Mouse (Mus musculus) gastrocnemius, adult 2 months (tissue): Measurements from ENCODE around the gene Tmem91. TPM values are rescaled to one million over a fixed set of nuclear protein-coding genes. Genes with fewer than 3 reads are reported as not detected.

ENCODE experiments used
- DNase-seq: peaks from one replicate; pipeline ENCODE4 v3.0.0; 2022
- H3K27ac ChIP-seq: fragments of 200-600 bp; 2 replicates; pipeline ENCODE4 v1.8.1; 2022; ENCODE audit warnings: mild to moderate bottlenecking
- H3K4me3 ChIP-seq: fragments of 200-600 bp; 2 replicates; pipeline ENCODE4 v1.8.1; 2022; ENCODE audit warnings: mild to moderate bottlenecking, moderate library complexity
- CTCF ChIP-seq: fragments of 200-600 bp; IDR thresholded peaks from 2 replicates; pipeline ENCODE4 v1.8.1; 2022; ENCODE audit warnings: antibody characterized with exemption, mild to moderate bottlenecking, moderate library complexity
- intact Hi-C: fragments of 180-260 bp; cut with DNase I; formaldehyde crosslinking; loops from one replicate; pipeline ENCODE4 v1.15.1; 2025
- total RNA-seq, 2 experiments: library from RNA; stranded (reverse); gene quantifications; 2 replicates each; pipeline ENCODE4 v1.2.3; 2021

Tmem91 gene
- total RNA-seq, 2 experiments from 2014 or later, result not detected

- peak; percentile 85 for DNase-seq
- intact Hi-C loops, result no loop called here
- Histone ChIP-seq H3K4me3 (peak overlapping the region; percentile 26; the same call in 1 of the 2 replicates), H3K27ac (no peak overlapping the region)
- TF ChIP-seq CTCF, result no peak
These were observed 1.3 kb upstream of the Tmem91 start for GRCm38 (mm10) chr7:25676085-25676781.

- H3K4me3 ChIP-seq, result no peak overlapping the region
These were observed 439 bp upstream of the Tmem91 start for GRCm38 (mm10) chr7:25675405-25675804.

GRCm38 (mm10) chr7:25674297-25674696 lies 669 bp downstream of the Tmem91 start:
- TF ChIP-seq CTCF, result no peak
- intact Hi-C loops, result no loop called here
- Histone ChIP-seq H3K27ac (no peak overlapping the region), H3K4me3 (no peak overlapping the region)
- DNase-seq, result no peak

More at GRCm38 (mm10) chr7:25675405-25675804, 439 bp upstream of the Tmem91 start:
- no peak for TF ChIP-seq CTCF
- no peak for DNase-seq
- intact Hi-C loops, result no loop called here
- no peak overlapping the region for H3K27ac ChIP-seq

DNA sequence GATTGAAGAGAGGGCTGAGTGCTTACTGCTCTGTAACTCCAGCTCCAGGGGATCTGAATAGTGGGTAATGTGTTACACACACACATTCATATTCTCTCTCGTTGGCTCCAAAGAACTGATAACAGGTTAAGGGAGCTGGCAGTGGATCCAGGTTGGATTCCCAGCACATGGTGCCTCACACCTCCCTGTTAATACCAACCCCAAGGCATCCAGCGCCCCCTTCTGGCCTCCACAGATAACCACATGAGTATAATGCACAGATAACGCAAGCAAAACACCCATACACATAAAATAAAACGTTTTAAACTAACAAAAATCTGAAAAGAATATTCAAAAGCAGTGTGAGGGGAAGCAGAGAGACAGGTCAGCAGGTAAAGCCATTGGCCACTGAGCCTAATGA lies 2.5 kb downstream of the Tmem91 start:
- intact Hi-C loops, result no loop called here
- TF ChIP-seq CTCF, result peak; percentile 17; the same call in 1 of the 2 replicates
- H3K4me3 ChIP-seq, result no peak overlapping the region
- no peak for DNase-seq
- no peak overlapping the region for H3K27ac ChIP-seq

GRCm38 (mm10) chr7:25671686-25672085 lies 3.3 kb downstream of the Tmem91 start:
- no peak for DNase-seq
- intact Hi-C loops, result no loop called here
- TF ChIP-seq CTCF, result no peak
- H3K27ac ChIP-seq, result no peak overlapping the region
- H3K4me3 ChIP-seq, result no peak overlapping the region

GRCm38 (mm10) chr7:25670096-25670495 lies 4.9 kb downstream of the Tmem91 start:
- intact Hi-C loops, result no loop called here
- no peak for TF ChIP-seq CTCF
- Histone ChIP-seq H3K4me3 (no peak overlapping the region), H3K27ac (no peak overlapping the region)
- DNase-seq, result no peak

DNA sequence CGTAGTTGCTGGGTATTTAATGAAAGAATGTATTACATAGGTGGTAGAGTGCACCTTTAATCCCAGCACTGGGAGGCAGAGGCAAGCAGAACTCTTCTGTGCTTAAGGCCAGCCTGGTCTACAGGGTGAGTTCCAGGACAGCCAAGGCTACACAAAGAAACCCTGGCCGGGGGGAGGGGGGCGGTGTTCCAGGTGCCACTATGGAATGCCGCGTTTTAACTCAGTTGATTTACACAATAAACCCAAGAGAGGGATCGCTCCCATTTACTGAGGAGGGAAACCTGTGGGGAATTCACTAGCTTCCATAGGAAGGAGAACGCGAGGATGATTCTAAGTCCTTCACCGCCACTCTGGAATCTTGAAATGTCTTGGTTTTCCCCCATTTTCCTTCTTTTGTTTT lies 5.3 kb downstream of the Tmem91 start:
- no peak overlapping the region for H3K27ac ChIP-seq
- intact Hi-C loops, result no loop called here
- no peak for TF ChIP-seq CTCF

DNA sequence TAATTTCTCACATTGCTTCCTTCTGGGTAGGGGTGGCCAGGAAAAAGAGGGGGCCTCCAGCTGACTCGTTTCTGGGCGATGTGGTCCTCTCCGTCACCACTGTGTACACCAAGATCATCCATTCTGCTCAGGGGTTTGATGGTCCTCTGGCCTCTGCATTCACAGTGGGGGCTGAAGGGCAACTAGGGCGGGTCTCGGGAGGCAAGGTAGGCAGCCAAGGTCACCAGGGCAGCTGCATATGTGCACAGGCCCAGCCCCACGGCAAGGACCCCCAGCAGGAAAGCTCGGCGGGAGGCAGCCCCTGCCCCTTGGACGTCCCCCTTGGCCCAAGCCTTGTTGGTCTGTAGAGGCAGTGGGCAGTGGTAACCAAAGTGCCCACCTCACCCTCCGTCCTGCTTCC lies 5.8 kb downstream of the Tmem91 start:
- no peak for TF ChIP-seq CTCF
- no peak overlapping the region for H3K4me3 ChIP-seq
- no peak for DNase-seq
- intact Hi-C loops, result no loop called here
- H3K27ac ChIP-seq, result no peak overlapping the region

More for the DNA sequence above, 5.3 kb downstream of the Tmem91 start:
- no peak for DNase-seq
- H3K4me3 ChIP-seq, result no peak overlapping the region

GRCm38 (mm10) chr7:25666381-25666780 lies 8.6 kb downstream of the Tmem91 start:
- Histone ChIP-seq H3K27ac (no peak overlapping the region), H3K4me3 (no peak overlapping the region)
- no peak for DNase-seq
- intact Hi-C loops, result no loop called here
- no peak for TF ChIP-seq CTCF

- Histone ChIP-seq H3K27ac (peak within 1 kb of the TSS; percentile 99), H3K4me3 (peak within 1 kb of the TSS; percentile 95)
- no peak for TF ChIP-seq CTCF
- intact Hi-C loops, result no loop called here
- peak; percentile 100 for DNase-seq
These were observed 16.1 kb downstream of the Tmem91 start, which contains the start of the genes Bckdha and Exosc5 for GRCm38 (mm10) chr7:25658657-25659472. Gene Bckdha (minus strand): TSS chr7:25658981. Gene Exosc5 (plus strand): TSS chr7:25659164.

GRCm38 (mm10) chr7:25657785-25658184 lies 17.2 kb downstream of the Tmem91 start:
- no peak for TF ChIP-seq CTCF
- intact Hi-C loops, result no loop called here
- Histone ChIP-seq H3K4me3 (peak overlapping the region; percentile 95), H3K27ac (peak overlapping the region; percentile 99)
- DNase-seq, result peak; percentile 46

DNA sequence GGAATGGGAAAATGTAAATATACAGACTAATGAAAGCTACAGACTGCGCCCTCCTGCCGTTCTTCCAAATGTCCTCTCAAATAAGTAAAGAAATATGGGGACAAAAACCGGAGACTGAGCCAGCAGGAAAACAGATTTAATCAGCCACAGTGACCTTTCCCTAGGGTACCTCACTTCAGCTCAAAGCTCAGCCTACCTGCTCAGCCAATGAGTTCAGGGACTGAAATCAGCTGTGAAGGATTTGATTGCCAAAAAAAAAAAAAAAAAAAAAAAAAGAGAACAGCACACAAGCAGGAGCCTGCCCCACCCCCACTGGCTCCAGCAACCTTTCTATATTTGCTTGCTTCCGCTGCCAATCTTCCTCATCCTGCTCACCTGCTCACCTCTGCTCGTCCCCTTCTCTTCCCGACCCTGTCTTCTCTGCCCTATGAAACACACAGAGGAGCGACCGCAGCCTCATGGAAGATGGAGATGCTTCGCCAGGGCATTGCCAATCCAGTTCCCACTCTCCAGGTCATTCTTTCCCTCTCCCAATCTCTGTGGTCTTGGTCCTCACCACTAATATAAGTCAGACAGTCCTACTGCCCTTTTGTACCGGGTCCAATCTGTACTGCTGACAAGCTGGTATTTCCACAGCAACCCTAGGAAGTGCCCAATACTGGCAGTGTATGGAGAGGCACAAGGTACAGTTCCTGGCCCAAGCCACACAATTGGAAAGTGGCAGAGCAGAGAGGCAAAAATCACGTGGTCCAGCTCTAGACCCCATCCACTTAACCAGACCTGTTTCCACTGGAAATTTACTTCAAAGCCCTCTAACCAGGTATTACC lies 19.2 kb downstream of the Tmem91 start:
- no peak for TF ChIP-seq CTCF
- H3K27ac ChIP-seq, result peak overlapping the region; percentile 84
- peak overlapping the region; percentile 45 for H3K4me3 ChIP-seq
- peak; percentile 62 for DNase-seq
- intact Hi-C loops, result no loop called here
